Mouse (Mus musculus): ENCODE data around the gene Gm20388. TPM values are rescaled to one million over a fixed set of nuclear protein-coding genes. Genes with fewer than 3 reads are reported as not detected.

Gm20388 gene
- polyA plus RNA-seq, 1 experiment from 2014 or later, result 8.3 TPM

GRCm38 (mm10) chr8:123661515-123661914, 3750.9 kb downstream of the Gm20388 start:
- H3K4me2 ChIP-seq (ENCODE audit: low read length), result no peak overlapping the region
- H3K4me1 ChIP-seq (replicated peaks; ENCODE audit: control insufficient read depth, insufficient read depth, low read length), result no peaks in the 10 kb centered on the region
- 88% methylated on average over 11 of the region's 11 CpGs for WGBS
- H3K27ac ChIP-seq (ENCODE audit: low read depth), result no peak overlapping the region
- no peaks in the 10 kb centered on the region for H3K27me3 ChIP-seq (replicated peaks; ENCODE audit: control insufficient read depth, insufficient read depth, low read length)
- H3K9ac ChIP-seq (ENCODE audit: low read length), result no peak overlapping the region
- H3K36me3 ChIP-seq (ENCODE audit: control insufficient read depth, insufficient read depth, low read length), result peaks cover 61% of the 10 kb centered on the region
- DNase-seq (ENCODE audit: low spot score) (no peak), ATAC-seq (replicated peaks; ENCODE audit: low FRiP score, low TSS enrichment, low read depth) (no peak)
- no peaks in the 10 kb centered on the region for H3K9me3 ChIP-seq (ENCODE audit: control insufficient read depth, low read length)
- no peak overlapping the region for H3K4me3 ChIP-seq (ENCODE audit: low read depth, low read length)

DNA sequence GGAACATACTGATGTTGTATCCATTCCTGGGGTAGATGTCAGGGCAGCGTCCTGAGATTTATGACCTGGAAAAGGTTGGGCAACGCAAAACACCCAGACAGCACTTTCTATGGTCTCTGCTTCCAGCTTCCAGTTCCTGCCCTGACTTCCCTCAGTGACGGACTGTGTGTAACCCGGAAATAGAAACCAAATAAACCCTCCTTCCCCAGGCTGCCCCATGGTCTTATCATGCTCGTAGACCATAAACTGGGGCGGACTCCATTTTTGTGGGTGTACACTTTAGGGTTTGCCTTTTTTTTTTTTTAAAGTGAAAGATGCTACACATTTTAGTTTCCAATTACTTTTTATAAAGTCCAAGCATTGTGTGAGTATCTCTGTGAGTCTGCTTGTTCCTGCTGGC, 3754.9 kb downstream of the Gm20388 start:
- H3K27ac ChIP-seq (ENCODE audit: low read depth), result no peak overlapping the region
- 65% methylated on average over 6 of the region's 6 CpGs for WGBS
- ATAC-seq (replicated peaks; ENCODE audit: low FRiP score, low TSS enrichment, low read depth), result no peak

GRCm38 (mm10) chr8:123666832-123667231, 3756.2 kb downstream of the Gm20388 start:
- ATAC-seq (replicated peaks; ENCODE audit: low FRiP score, low TSS enrichment, low read depth), result no peak
- H3K9ac ChIP-seq (ENCODE audit: low read length), result no peak overlapping the region
- no peaks in the 10 kb centered on the region for H3K27me3 ChIP-seq (replicated peaks; ENCODE audit: control insufficient read depth, insufficient read depth, low read length)
- WGBS, result 74% methylated on average over 1 of the region's 1 CpGs
- no peak overlapping the region for H3K4me3 ChIP-seq (ENCODE audit: low read depth, low read length)
- no peak overlapping the region for H3K4me2 ChIP-seq (ENCODE audit: low read length)
- H3K36me3 ChIP-seq (ENCODE audit: control insufficient read depth, insufficient read depth, low read length), result peaks cover 26% of the 10 kb centered on the region
- no peaks in the 10 kb centered on the region for H3K9me3 ChIP-seq (ENCODE audit: control insufficient read depth, low read length)
- no peak for DNase-seq (ENCODE audit: low spot score)
- no peaks in the 10 kb centered on the region for H3K4me1 ChIP-seq (replicated peaks; ENCODE audit: control insufficient read depth, insufficient read depth, low read length)
- H3K27ac ChIP-seq (ENCODE audit: low read depth), result no peak overlapping the region

More for the DNA sequence above, 3754.9 kb downstream of the Gm20388 start:
- Histone ChIP-seq H3K4me3 (ENCODE audit: low read depth, low read length) (no peak overlapping the region), H3K36me3 (ENCODE audit: control insufficient read depth, insufficient read depth, low read length) (peaks cover 38% of the 10 kb centered on the region), H3K9ac (ENCODE audit: low read length) (no peak overlapping the region), H3K27me3 (replicated peaks; ENCODE audit: control insufficient read depth, insufficient read depth, low read length) (no peaks in the 10 kb centered on the region), H3K9me3 (ENCODE audit: control insufficient read depth, low read length) (no peaks in the 10 kb centered on the region), H3K4me2 (ENCODE audit: low read length) (no peak overlapping the region), H3K4me1 (replicated peaks; ENCODE audit: control insufficient read depth, insufficient read depth, low read length) (no peaks in the 10 kb centered on the region)
- DNase-seq (ENCODE audit: low spot score), result no peak

DNA sequence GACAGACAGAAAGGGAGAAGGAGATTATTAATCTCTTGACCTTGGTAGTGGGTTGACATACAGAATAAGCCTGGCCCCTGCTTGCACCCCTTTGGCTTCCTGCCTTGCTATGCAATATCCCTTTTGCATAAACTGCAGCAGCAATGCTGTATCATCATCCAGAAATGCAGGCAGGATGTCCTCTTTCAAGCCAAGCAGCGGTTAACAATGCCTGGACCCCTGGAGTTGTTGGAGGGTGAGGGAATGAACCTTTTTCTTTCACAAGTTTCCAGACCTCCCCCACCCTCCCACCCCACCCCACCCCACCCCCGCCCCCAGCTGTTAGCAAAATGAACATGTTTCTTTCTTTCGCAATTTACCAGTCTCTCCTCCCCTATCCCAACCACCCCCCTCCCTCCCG, 3758.0 kb downstream of the Gm20388 start:
- H3K27ac ChIP-seq (ENCODE audit: low read depth), result no peak overlapping the region
- no peaks in the 10 kb centered on the region for H3K9me3 ChIP-seq (ENCODE audit: control insufficient read depth, low read length)
- no peaks in the 10 kb centered on the region for H3K27me3 ChIP-seq (replicated peaks; ENCODE audit: control insufficient read depth, insufficient read depth, low read length)
- peaks cover 9% of the 10 kb centered on the region; the same call in 1 of the 2 replicates for H3K36me3 ChIP-seq (ENCODE audit: control insufficient read depth, insufficient read depth, low read length)
- H3K9ac ChIP-seq (ENCODE audit: low read length), result no peak overlapping the region
- H3K4me3 ChIP-seq (ENCODE audit: low read depth, low read length), result no peak overlapping the region
- no peak overlapping the region for H3K4me2 ChIP-seq (ENCODE audit: low read length)
- ATAC-seq (replicated peaks; ENCODE audit: low FRiP score, low TSS enrichment, low read depth), result no peak
- WGBS, result 53% methylated on average over 4 of the region's 4 CpGs
- no peak for DNase-seq (ENCODE audit: low spot score)
- no peaks in the 10 kb centered on the region for H3K4me1 ChIP-seq (replicated peaks; ENCODE audit: control insufficient read depth, insufficient read depth, low read length)

DNA sequence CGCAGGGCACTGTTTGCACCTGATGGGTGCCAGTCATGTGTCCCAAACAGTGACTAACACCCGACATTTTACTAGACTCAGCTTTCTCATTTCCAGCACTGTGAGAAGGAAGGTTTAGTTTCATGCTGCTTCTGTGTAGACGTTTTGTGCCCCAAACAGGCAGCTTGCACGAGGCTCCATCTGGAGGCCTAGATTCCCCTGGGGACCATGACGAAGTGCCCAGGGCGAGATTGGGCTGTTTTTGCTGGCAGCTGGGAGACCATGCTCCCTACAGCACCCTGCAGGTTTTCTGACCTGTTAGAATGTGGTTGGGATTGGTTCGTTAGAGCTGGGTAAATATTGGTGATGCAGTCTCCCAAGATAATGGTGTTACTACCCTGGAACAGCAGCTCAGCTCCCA, 3760.1 kb downstream of the Gm20388 start:
- no peak overlapping the region for H3K27ac ChIP-seq (ENCODE audit: low read depth)
- H3K4me1 ChIP-seq (replicated peaks; ENCODE audit: control insufficient read depth, insufficient read depth, low read length), result peaks cover 3% of the 10 kb centered on the region; the same call in 1 of the 2 replicates
- no peaks in the 10 kb centered on the region for H3K36me3 ChIP-seq (ENCODE audit: control insufficient read depth, insufficient read depth, low read length)
- DNase-seq (ENCODE audit: low spot score) (no peak), ATAC-seq (replicated peaks; ENCODE audit: low FRiP score, low TSS enrichment, low read depth) (no peak)
- no peak overlapping the region for H3K4me2 ChIP-seq (ENCODE audit: low read length)
- no peak overlapping the region for H3K4me3 ChIP-seq (ENCODE audit: low read depth, low read length)
- no peaks in the 10 kb centered on the region for H3K9me3 ChIP-seq (ENCODE audit: control insufficient read depth, low read length)
- H3K27me3 ChIP-seq (replicated peaks; ENCODE audit: control insufficient read depth, insufficient read depth, low read length), result no peaks in the 10 kb centered on the region
- WGBS, result 66% methylated on average over 7 of the region's 7 CpGs
- no peak overlapping the region for H3K9ac ChIP-seq (ENCODE audit: low read length)

DNA sequence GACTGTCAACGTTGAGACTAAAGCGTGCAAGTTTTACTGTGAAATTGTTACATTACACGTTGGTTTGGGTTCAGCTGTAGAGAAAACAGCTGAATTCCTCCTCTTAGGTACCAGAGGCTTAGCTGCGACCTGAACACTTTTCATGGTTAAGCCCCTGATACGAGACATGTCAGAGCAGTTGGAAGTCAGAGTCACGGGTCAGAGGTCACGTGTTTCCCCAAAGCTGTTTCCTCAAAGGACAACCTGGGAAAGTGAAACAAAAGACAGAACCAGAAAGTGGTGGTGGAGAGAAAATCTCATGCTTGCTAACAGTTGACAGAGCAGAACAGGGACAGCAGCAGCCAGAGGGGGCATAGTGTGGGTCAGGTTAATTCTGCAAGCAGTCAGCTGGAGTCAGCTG, 3760.8 kb downstream of the Gm20388 start:
- no peaks in the 10 kb centered on the region for H3K9me3 ChIP-seq (ENCODE audit: control insufficient read depth, low read length)
- H3K9ac ChIP-seq (ENCODE audit: low read length), result no peak overlapping the region
- no peak for DNase-seq (ENCODE audit: low spot score)
- no peak for ATAC-seq (replicated peaks; ENCODE audit: low FRiP score, low TSS enrichment, low read depth)
- no peaks in the 10 kb centered on the region for H3K27me3 ChIP-seq (replicated peaks; ENCODE audit: control insufficient read depth, insufficient read depth, low read length)
- 73% methylated on average over 7 of the region's 7 CpGs for WGBS
- H3K36me3 ChIP-seq (ENCODE audit: control insufficient read depth, insufficient read depth, low read length), result no peaks in the 10 kb centered on the region
- no peak overlapping the region for H3K4me3 ChIP-seq (ENCODE audit: low read depth, low read length)
- no peak overlapping the region for H3K27ac ChIP-seq (ENCODE audit: low read depth)
- H3K4me1 ChIP-seq (replicated peaks; ENCODE audit: control insufficient read depth, insufficient read depth, low read length), result peaks cover 3% of the 10 kb centered on the region; the same call in 1 of the 2 replicates
- no peak overlapping the region for H3K4me2 ChIP-seq (ENCODE audit: low read length)

- H3K9me3 ChIP-seq (ENCODE audit: control insufficient read depth, low read length), result no peaks in the 10 kb centered on the region
- ATAC-seq (replicated peaks; ENCODE audit: low FRiP score, low TSS enrichment, low read depth) (no peak), DNase-seq (ENCODE audit: low spot score) (no peak)
- WGBS, result 73% methylated on average over 6 of the region's 6 CpGs
- no peaks in the 10 kb centered on the region for H3K36me3 ChIP-seq (ENCODE audit: control insufficient read depth, insufficient read depth, low read length)
- peaks cover 3% of the 10 kb centered on the region; the same call in 1 of the 2 replicates for H3K4me1 ChIP-seq (replicated peaks; ENCODE audit: control insufficient read depth, insufficient read depth, low read length)
- no peaks in the 10 kb centered on the region for H3K27me3 ChIP-seq (replicated peaks; ENCODE audit: control insufficient read depth, insufficient read depth, low read length)
- no peak overlapping the region for H3K27ac ChIP-seq (ENCODE audit: low read depth)
- H3K4me3 ChIP-seq (ENCODE audit: low read depth, low read length), result no peak overlapping the region
- H3K9ac ChIP-seq (ENCODE audit: low read length), result no peak overlapping the region
- no peak overlapping the region for H3K4me2 ChIP-seq (ENCODE audit: low read length)
Observed at GRCm38 (mm10) chr8:123672648-123673047, 3762.0 kb downstream of the Gm20388 start.

DNA sequence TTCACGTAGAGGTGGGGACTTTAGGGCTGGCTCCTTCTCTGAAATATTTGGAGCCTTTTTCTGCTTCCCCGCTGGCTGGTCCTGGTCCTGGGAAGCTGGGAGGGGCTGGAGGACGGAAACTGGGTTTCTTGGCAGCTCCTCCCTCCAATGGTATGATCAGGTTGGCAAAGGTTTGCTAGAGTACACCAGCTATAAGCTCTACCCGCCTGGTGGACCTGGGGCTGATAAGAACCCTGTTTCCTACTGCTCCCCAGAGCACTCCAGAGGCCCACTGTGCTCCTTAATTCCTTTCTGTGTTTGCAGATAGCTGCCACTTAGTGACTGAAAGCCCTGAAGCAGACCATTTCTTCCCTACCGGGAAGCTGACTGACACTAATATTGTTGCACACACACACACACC, 3765.0 kb downstream of the Gm20388 start:
- Histone ChIP-seq H3K36me3 (ENCODE audit: control insufficient read depth, insufficient read depth, low read length) (no peaks in the 10 kb centered on the region), H3K27ac (ENCODE audit: low read depth) (no peak overlapping the region), H3K9me3 (ENCODE audit: control insufficient read depth, low read length) (no peaks in the 10 kb centered on the region), H3K27me3 (replicated peaks; ENCODE audit: control insufficient read depth, insufficient read depth, low read length) (no peaks in the 10 kb centered on the region), H3K4me3 (ENCODE audit: low read depth, low read length) (no peak overlapping the region), H3K9ac (ENCODE audit: low read length) (no peak overlapping the region), H3K4me2 (ENCODE audit: low read length) (no peak overlapping the region), H3K4me1 (replicated peaks; ENCODE audit: control insufficient read depth, insufficient read depth, low read length) (peaks cover 3% of the 10 kb centered on the region; the same call in 1 of the 2 replicates)
- DNase-seq (ENCODE audit: low spot score), result no peak
- 32% methylated on average over 5 of the region's 5 CpGs for WGBS
- no peak for ATAC-seq (replicated peaks; ENCODE audit: low FRiP score, low TSS enrichment, low read depth)

- no peak overlapping the region for H3K9ac ChIP-seq (ENCODE audit: low read length)
- no peak overlapping the region for H3K4me3 ChIP-seq (ENCODE audit: low read depth, low read length)
- DNase-seq (ENCODE audit: low spot score) (no peak), ATAC-seq (replicated peaks; ENCODE audit: low FRiP score, low TSS enrichment, low read depth) (no peak)
- H3K36me3 ChIP-seq (ENCODE audit: control insufficient read depth, insufficient read depth, low read length), result no peaks in the 10 kb centered on the region
- H3K27ac ChIP-seq (ENCODE audit: low read depth), result no peak overlapping the region
- no peaks in the 10 kb centered on the region for H3K27me3 ChIP-seq (replicated peaks; ENCODE audit: control insufficient read depth, insufficient read depth, low read length)
- H3K4me2 ChIP-seq (ENCODE audit: low read length), result no peak overlapping the region
- 79% methylated on average over 4 of the region's 4 CpGs for WGBS
- H3K9me3 ChIP-seq (ENCODE audit: control insufficient read depth, low read length), result no peaks in the 10 kb centered on the region
- peaks cover 7% of the 10 kb centered on the region; the same call in 1 of the 2 replicates for H3K4me1 ChIP-seq (replicated peaks; ENCODE audit: control insufficient read depth, insufficient read depth, low read length)
Observed at GRCm38 (mm10) chr8:123678390-123678789, 3767.7 kb downstream of the Gm20388 start.
